9 mouse cellular contexts compared by ENCODE assay signal in genomic region chr4:139168985-139169747, GRCm38 (mm10). TPM values are rescaled to one million over a fixed set of nuclear protein-coding genes. Genes with fewer than 3 reads are reported as not detected.
A peak's percentile ranks its signal among the peaks of the same experiment; 100 is the strongest.
DNase-seq lines count a peak whose midpoint lies in the region; ATAC-seq and TF ChIP-seq lines count a peak whose summit lies in the region.
"Had no signal": no experiment of that assay in that cellular context is flagged by ENCODE, and none has a peak within 500 bp of the region (broad histone marks: within the 10 kb centered on the region; RNA-seq: fewer than 3 reads in every experiment).

No protein-coding gene starts in this region.

- no peaks in the 10 kb centered on the region for H3K36me3 ChIP-seq in ES-E14 (ENCODE audit: control insufficient read depth, insufficient read depth, low read length, poor library complexity, severe bottlenecking)
- H3K36me3 ChIP-seq in intestine, postnatal 0 days (ENCODE audit: control insufficient read depth, insufficient read depth): no peaks in the 10 kb centered on the region
- H3K36me3 ChIP-seq: heart, embryonic 15.5 days had no signal

- H3K27me3 ChIP-seq in intestine, postnatal 0 days (replicated peaks; ENCODE audit: control insufficient read depth, insufficient read depth, low read length): no peaks in the 10 kb centered on the region
- H3K27me3 ChIP-seq: heart, embryonic 15.5 days had no signal

- TF ChIP-seq CTCF in intestine, postnatal 0 days (IDR thresholded peaks at IDR 0.05; ENCODE audit: low read depth): no peak

- peak overlapping the region in 1 of 2 experiments; percentile 44; a peak in 2 of 4 replicates for H3K4me3 ChIP-seq in ES-E14 (ENCODE audit: insufficient read depth in 1 of 2, low read depth in 1 of 2, low read length in 2 of 2, poor library complexity in 1 of 2, severe bottlenecking in 1 of 2)
- no peak overlapping the region for H3K4me3 ChIP-seq in intestine, postnatal 0 days (ENCODE audit: low read depth, low read length)
- H3K4me3 ChIP-seq: heart, embryonic 15.5 days had no signal

- H3K9ac ChIP-seq in ES-E14 (ENCODE audit: insufficient read depth, low read depth, low read length, poor library complexity, severe bottlenecking): 0 out of 2 replicates have a peak overlapping the region, but pooled peaks have one; percentile 25
- H3K9ac ChIP-seq in intestine, postnatal 0 days (ENCODE audit: low read depth, low read length): no peak overlapping the region
- H3K9ac ChIP-seq: heart, embryonic 15.5 days had no signal

- ATAC-seq in intestine, postnatal 0 days: 0 out of 2 replicates have a peak, but pooled peaks have one; percentile 27
- peak; percentile 97 for ATAC-seq in monocyte, adult 5-6 weeks (replicated peaks; ENCODE audit: insufficient number of reproducible peaks, low FRiP score, low TSS enrichment, poor library complexity, severe bottlenecking)

- H3K4me2 ChIP-seq in intestine, postnatal 0 days (replicated peaks; ENCODE audit: low read depth): no peak overlapping the region
- H3K4me2 ChIP-seq: heart, embryonic 15.5 days had no signal

- in situ Hi-C loops in ES-E14 (cut with MboI; ENCODE audit: low sequenced_read_pairs in 2 of 2, unreplicated experiment in 2 of 2): no loop called here

- DNase-seq in embryo, embryonic 10.5 days (ENCODE audit: low spot score): peak; percentile 51
- no peak for DNase-seq in embryo, embryonic 10 days (ENCODE audit: low spot score)
- DNase-seq in ES-E14 (ENCODE audit: low read depth, low spot score): no peak
- DNase-seq in right cerebral cortex, postnatal 4 days: no peak
- DNase-seq in right cerebral cortex, postnatal 25 days: no peak
- DNase-seq in cerebellum, adult 18-20 months: no peak

- peaks cover 3 to 8% of the 10 kb centered on the region in 2 experiments; a peak in 3 of 4 replicates for H3K4me1 ChIP-seq in ES-E14 (ENCODE audit: control insufficient read depth in 2 of 2, insufficient read depth in 2 of 2, low read length in 2 of 2, poor library complexity in 1 of 2)
- no peaks in the 10 kb centered on the region for H3K4me1 ChIP-seq in intestine, postnatal 0 days (replicated peaks; ENCODE audit: control insufficient read depth, insufficient read depth, low read length)

- WGBS in intestine, postnatal 0 days: 66% methylated on average over 15 of the region's 15 CpGs

- no peaks in the 10 kb centered on the region for H3K9me3 ChIP-seq in ES-E14 (ENCODE audit: control insufficient read depth, insufficient read depth, low read depth, low read length)
- H3K9me3 ChIP-seq in intestine, postnatal 0 days (ENCODE audit: control insufficient read depth): no peaks in the 10 kb centered on the region
- H3K9me3 ChIP-seq: heart, embryonic 15.5 days had no signal

- H3K27ac ChIP-seq in ES-E14 (ENCODE audit: insufficient read depth, low read depth, low read length, poor library complexity, severe bottlenecking): 0 out of 2 replicates have a peak overlapping the region, but pooled peaks have one; percentile 19
- H3K27ac ChIP-seq in intestine, postnatal 0 days (ENCODE audit: low read depth, low read length): no peak overlapping the region

TF ChIP-seq in ES-E14, 5 proteins besides CTCF, POLR2A, EP300 and RAD21:
- no peak for TF ChIP-seq ZNF384 (IDR thresholded peaks at IDR 0.05; ENCODE audit: low read depth, low read length)
- no peak for TF ChIP-seq MAFK (IDR thresholded peaks at IDR 0.05; ENCODE audit: insufficient read depth, low read depth, low read length)
- no peak for TF ChIP-seq CHD2 (IDR thresholded peaks at IDR 0.05; ENCODE audit: low read depth, low read length)
- no peak for TF ChIP-seq ZC3H11A (IDR thresholded peaks at IDR 0.05; ENCODE audit: borderline replicate concordance, low read depth, low read length)
- TF ChIP-seq HCFC1 (IDR thresholded peaks at IDR 0.05; ENCODE audit: borderline replicate concordance, insufficient read depth, low read length): no peak

RNA-seq across cellular contexts. Expression of gene Capzb, which starts 23.5 kb away (rescaled TPM):
- 86.7 and 111 TPM in 2 replicates for total RNA-seq in ES-E14 (2012; rRNA removed)
- polyA plus RNA-seq in intestine, postnatal 0 days (2015; fragmentation: Nextera tagmentation; extraction: Ambion mirVana): 299 and 306 TPM in 2 replicates
- 302 to 348 TPM (median 323 TPM) in 3 replicates for total RNA-seq in monocyte, adult 5-6 weeks (2017)

RNA-seq across cellular contexts. Expression of gene Minos1, which starts 38.3 kb away (rescaled TPM):
- total RNA-seq in ES-E14 (2012; rRNA removed): 141 and 147 TPM in 2 replicates
- polyA plus RNA-seq in intestine, postnatal 0 days (2015; fragmentation: Nextera tagmentation; extraction: Ambion mirVana): 820 and 852 TPM in 2 replicates
- total RNA-seq in monocyte, adult 5-6 weeks (2017): 102 to 135 TPM (median 117 TPM) in 3 replicates
